Comparison of ENCODE assay signal across 31 mouse cellular contexts in the genomic region with DNA sequence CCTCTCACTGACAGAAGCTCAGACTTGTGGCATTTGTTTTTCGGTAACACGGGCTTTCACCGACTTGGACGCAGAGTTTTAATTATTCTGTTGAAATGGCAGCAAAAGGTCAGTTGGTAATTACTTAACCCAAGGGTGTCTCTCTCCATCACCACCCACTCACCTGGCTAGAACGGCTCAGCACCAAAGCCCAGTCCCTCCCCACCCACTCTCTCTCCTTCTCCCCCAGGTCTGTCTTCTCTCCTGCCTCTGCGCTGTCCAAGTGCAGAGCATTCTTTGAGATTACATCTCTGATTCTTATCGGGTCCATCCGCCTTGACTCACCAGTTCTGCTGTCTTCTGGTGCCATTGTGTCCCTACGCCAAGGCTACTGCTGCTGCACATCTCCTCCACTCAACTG.
"Had no signal": no experiment of that assay in that cellular context is flagged by ENCODE, and none has a peak within 500 bp of the region (broad histone marks: within the 10 kb centered on the region; RNA-seq: fewer than 3 reads in every experiment).

No protein-coding gene starts in this region.

- H3K4me1 ChIP-seq: heart, embryonic 12.5 days; heart, embryonic 15.5 days; hindbrain, embryonic 12.5 days; hindbrain, embryonic 13.5 days; hindbrain, embryonic 15.5 days; intestine, embryonic 15.5 days had no signal

- H3K4me2 ChIP-seq: heart, embryonic 11.5 days; heart, embryonic 12.5 days; heart, embryonic 13.5 days; heart, embryonic 15.5 days; hindbrain, embryonic 12.5 days; hindbrain, embryonic 13.5 days; hindbrain, embryonic 14.5 days; hindbrain, embryonic 15.5 days; intestine, embryonic 15.5 days; kidney, embryonic 15.5 days had no signal

- DNase-seq: heart, postnatal 10 days; heart, postnatal 14 days; heart, postnatal 36 days; heart, postnatal 4 days; kidney, adult 11 months; kidney, adult 2 months; kidney, adult 8-10 months; kidney, adult 9 months; kidney, postnatal 10 days; kidney, postnatal 14 days; kidney, postnatal 4 days; layer of hippocampus, adult 9-11 months; layer of hippocampus, postnatal 36 days had no signal

- H3K9ac ChIP-seq: heart, embryonic 12.5 days; heart, embryonic 13.5 days; heart, embryonic 15.5 days; hindbrain, embryonic 12.5 days; hindbrain, embryonic 13.5 days; hindbrain, embryonic 14.5 days; hindbrain, embryonic 15.5 days; intestine, embryonic 15.5 days; kidney, embryonic 15.5 days had no signal

- H3K27me3 ChIP-seq: heart, embryonic 12.5 days; heart, embryonic 13.5 days; heart, embryonic 15.5 days; hindbrain, embryonic 12.5 days; hindbrain, embryonic 13.5 days; hindbrain, embryonic 15.5 days; intestine, embryonic 15.5 days; kidney, embryonic 15.5 days had no signal

- ATAC-seq: hindbrain, embryonic 16.5 days; hindbrain, postnatal 0 days; inflammation-experienced regulatory T-cells, adult 6 months; intestine, embryonic 15.5 days; intestine, embryonic 16.5 days; intestine, postnatal 0 days had no signal

- H3K9me3 ChIP-seq: heart, embryonic 12.5 days; heart, embryonic 13.5 days; heart, embryonic 15.5 days; hindbrain, embryonic 12.5 days; hindbrain, embryonic 13.5 days; hindbrain, embryonic 15.5 days; intestine, embryonic 15.5 days; kidney, embryonic 15.5 days had no signal

- H3K4me3 ChIP-seq: heart, embryonic 12.5 days; heart, embryonic 13.5 days; heart, embryonic 15.5 days; hindbrain, embryonic 12.5 days; hindbrain, embryonic 13.5 days; hindbrain, embryonic 15.5 days; intestine, embryonic 15.5 days; kidney, embryonic 15.5 days; layer of hippocampus, adult 2 months; left cerebral cortex, adult 2 months had no signal

- H3K27ac ChIP-seq: heart, embryonic 13.5 days; heart, embryonic 15.5 days; hindbrain, embryonic 12.5 days; hindbrain, embryonic 13.5 days; hindbrain, embryonic 14.5 days; hindbrain, embryonic 15.5 days; hindbrain, postnatal 0 days; intestine, embryonic 15.5 days; kidney, embryonic 15.5 days; kidney, postnatal 0 days; layer of hippocampus, adult 2 months; left cerebral cortex, adult 2 months had no signal
